Mouse (Mus musculus) heart, adult 18-20 months (tissue): ENCODE measurements around the gene Fgd1. TPM values are rescaled to one million over a fixed set of nuclear protein-coding genes. Genes with fewer than 3 reads are reported as not detected.

Experiments used
- DNase-seq, 2 experiments: peaks; one replicate each; pipeline ENCODE4 v3.0.0; 2021 to 2022; ENCODE audit warnings: mixed read lengths in 1 of 2
- long read RNA-seq, 2 experiments: library from polyadenylated mRNA; stranded (forward); transcript quantifications; one replicate each; pipeline ENCODE4 v2.0.0; 2021
- total RNA-seq, 2 experiments: library from RNA; stranded (reverse); gene quantifications; 2 replicates each; pipeline ENCODE4 v1.2.3; 2021

The Fgd1 gene
- 1 to 10 TPM; 6.2 to 7.4 TPM for total RNA-seq
- long read RNA-seq, experiment 1, full-length matches to known transcripts, result 4 of 6 reads
- long read RNA-seq, experiment 1, partial matches to known transcripts, result 0 of 6 reads
- long read RNA-seq, experiment 1, other reads (novel, unspliced or antisense), result 2 of 6 reads
- long read RNA-seq, experiment 2, full-length matches to known transcripts, result 3 of 4 reads
- long read RNA-seq, experiment 2, partial matches to known transcripts, result 0 of 4 reads
- long read RNA-seq, experiment 2, other reads (novel, unspliced or antisense), result 1 of 4 reads

- DNase-seq, result no peak
Observed at GRCm38 (mm10) chrX:151045850-151046249, at the start of gene Fgd1. Fgd1 (plus strand) TSS chrX:151046150.

DNA sequence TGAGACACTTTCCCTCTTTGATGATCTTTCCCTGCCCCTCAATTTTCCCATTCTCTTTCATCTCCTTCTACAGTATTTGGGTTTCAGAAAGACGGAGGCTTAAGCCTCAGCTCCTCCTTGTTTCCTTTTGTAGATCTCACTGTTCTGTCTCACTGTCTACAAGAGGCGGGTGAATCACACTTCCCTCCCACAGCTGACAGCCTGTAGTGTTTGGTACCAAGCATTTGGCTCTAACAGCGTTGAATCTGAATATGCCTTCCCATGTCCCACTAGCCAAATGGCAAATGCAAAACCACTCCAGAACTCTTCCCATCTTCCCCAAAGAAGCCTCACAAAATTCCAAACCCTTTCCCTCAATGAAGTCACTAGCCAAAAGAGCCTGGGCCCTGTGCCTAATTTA lies 49.2 kb upstream of the Fgd1 start:
- DNase-seq, result no peak

GRCm38 (mm10) chrX:151016938-151017877 lies 28.7 kb upstream of the Fgd1 start, which contains the start of gene Gnl3l:
Gnl3l (minus strand) TSS chrX:151017322.
- DNase-seq, result peak; percentile 88 to 94

DNA sequence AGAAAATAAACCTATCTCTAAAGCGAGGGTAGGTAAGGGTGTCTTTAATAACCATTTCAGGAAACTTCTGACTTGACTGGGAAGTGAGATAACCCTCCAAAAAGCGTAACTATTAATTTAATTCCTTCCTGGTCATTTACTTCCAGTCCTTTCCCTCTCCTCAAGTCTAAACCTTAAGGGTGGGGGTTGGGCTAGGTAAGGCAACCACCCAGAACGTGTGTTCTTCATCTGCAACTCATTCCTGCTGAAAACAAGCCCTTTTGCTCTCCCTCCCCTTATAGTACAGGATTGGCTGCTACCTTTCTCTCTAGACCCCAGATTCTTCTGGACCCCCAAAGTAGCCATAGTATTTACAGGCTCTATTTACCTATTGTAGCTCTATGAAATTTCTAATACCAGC lies 28.1 kb upstream of the Fgd1 start:
- DNase-seq, result peak in 1 of 2 experiments; percentile 1

GRCm38 (mm10) chrX:151018798-151019197 lies 27.2 kb upstream of the Fgd1 start:
- DNase-seq, result no peak

DNA sequence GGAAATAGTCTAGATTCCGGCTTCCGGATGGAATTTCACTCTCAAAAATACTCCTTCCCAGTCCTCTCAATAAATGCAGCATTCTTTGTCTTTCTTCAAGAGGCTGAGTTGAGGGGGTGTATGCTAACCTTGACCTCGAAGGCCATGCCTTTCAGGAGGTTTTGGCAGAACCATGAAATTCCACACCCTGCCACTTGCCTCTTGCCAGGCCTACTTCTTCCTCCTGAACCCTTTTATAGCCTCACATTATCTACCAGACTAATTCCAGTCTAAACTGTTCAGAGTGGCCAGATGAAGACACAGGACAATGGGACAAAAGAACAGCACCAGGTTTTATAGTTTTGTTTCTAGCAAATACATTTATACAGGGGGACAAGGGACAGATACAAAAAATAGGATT lies 14.6 kb upstream of the Fgd1 start:
- DNase-seq, result peak in 1 of 2 experiments; percentile 29

- DNase-seq, result no peak
Observed at GRCm38 (mm10) chrX:151041223-151041622, 4.7 kb upstream of the Fgd1 start.

- no peak for DNase-seq
Observed at GRCm38 (mm10) chrX:151046321-151046720, 371 bp downstream of the Fgd1 start.

DNA sequence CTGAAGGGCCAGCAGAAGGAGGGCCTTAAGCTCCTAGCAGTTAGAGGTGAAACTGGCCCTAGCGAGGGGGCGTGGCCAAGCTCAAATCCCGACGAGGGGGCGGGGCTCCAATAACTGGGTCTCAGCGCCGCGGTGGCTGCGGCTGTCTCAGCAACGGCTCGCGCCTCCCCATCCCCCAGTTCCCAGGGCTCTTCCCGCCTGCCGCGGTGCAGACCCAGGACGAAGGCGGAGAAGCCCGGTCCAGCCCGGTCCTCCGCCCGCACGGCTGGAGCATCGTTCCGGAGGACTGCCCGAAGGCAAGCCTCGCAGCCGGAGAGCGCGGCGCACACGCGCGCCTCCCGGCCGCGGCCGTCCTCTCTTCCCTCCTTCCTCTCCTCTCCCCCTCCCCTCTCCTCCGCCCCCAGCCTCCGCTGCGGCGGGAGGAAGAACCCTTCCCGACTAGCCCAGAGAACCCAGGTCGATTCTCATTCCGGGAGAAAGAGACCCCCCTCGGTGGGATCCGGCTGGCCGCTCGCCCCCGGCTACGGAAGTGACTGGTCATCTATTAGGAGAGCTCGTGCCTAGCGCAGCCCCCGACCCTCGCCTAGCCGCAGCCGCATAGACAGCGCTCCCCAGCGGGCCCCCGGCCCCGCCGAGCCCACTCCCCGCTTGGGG lies 954 bp downstream of the Fgd1 start:
- peak; percentile 87 to 89 for DNase-seq

- DNase-seq, result peak; percentile 34 to 42
Observed at GRCm38 (mm10) chrX:151047431-151048058, 1.6 kb downstream of the Fgd1 start.

DNA sequence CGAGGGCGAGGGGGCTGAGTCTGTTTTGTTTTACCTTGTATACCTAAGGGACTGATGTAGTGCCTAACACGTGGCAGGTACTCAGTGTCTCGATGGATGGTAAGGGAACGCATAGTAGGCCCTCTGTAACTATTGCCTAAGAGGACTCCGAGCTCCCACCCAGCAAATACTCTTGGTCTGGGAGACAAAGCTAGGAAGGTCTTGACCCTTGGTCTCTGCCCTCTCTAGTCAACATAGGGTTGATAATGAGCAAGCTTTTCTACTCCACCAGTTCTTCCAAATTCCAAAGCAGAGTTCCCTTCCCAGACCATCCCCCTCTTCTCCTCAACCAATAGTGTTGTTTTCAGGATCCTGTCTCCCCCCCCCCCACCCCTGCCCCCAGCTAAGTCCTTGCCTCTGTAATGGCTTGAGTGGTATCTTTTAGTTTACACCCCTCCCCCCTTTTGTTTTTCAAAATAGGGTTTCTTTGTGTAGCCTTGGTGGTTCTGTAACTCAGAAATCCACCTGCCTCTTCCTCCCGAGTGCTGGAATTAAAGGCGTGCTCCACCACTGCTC lies 3.8 kb downstream of the Fgd1 start:
- no peak for DNase-seq

- no peak for DNase-seq
Observed at GRCm38 (mm10) chrX:151050337-151050736, 4.4 kb downstream of the Fgd1 start.

GRCm38 (mm10) chrX:151054489-151054888 lies 8.5 kb downstream of the Fgd1 start:
- DNase-seq, result no peak

GRCm38 (mm10) chrX:151055559-151055958 lies 9.6 kb downstream of the Fgd1 start:
- DNase-seq, result peak; percentile 57 to 63

- DNase-seq, result peak; percentile 47 to 51
Observed at GRCm38 (mm10) chrX:151059346-151059745, 13.4 kb downstream of the Fgd1 start.

- no peak for DNase-seq
Observed at GRCm38 (mm10) chrX:151061615-151062299, 15.8 kb downstream of the Fgd1 start.

DNA sequence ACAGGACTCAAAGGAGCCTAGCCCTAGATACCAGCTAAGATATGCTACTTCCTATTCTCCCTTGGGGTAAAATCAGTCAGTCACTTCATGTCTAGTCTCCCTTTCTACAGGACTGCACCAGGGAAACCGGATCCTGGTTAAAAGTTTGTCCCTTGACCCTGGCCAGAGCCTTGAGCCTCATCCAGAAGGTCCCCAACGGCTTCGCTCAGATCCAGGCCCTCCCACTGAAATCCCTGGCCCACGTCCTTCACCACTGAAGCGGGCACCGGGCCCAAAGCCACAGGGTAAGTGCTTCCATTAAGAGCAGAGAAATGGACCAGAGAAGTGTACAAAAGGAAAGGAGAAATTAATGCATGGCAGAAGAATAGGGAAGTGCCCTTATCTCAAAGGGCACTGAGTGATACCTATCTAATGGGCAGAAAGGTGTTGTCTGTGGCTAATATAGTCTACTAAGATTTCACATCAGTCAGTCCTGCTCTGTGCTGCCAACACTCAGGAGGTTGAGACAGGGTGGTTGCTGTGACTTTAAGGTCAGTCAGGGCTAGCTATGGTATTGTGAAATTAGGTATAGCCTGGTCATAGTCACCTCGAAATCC lies 20.2 kb downstream of the Fgd1 start:
- no peak for DNase-seq

- no peak for DNase-seq
Observed at GRCm38 (mm10) chrX:151067876-151068275, 21.9 kb downstream of the Fgd1 start.

DNA sequence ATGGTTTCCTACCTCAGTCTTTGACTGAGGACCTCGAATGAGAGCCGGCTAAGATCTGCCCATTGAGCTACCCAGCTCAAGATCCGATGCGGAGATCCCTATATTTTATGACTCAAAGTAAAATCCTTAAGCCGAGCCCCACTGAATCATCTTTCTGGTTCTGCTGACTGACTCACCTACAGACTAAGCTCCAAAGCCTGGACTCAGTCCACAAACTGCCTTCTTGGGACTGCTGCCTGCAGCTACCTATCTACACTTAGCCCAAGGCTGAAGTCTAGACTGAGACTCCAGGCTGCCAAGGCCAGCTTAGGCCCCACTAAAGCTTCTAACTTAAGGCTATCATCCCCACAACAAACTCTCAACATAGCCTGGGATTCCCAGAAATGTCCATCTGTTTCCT lies 30.1 kb downstream of the Fgd1 start:
- DNase-seq, result no peak

DNA sequence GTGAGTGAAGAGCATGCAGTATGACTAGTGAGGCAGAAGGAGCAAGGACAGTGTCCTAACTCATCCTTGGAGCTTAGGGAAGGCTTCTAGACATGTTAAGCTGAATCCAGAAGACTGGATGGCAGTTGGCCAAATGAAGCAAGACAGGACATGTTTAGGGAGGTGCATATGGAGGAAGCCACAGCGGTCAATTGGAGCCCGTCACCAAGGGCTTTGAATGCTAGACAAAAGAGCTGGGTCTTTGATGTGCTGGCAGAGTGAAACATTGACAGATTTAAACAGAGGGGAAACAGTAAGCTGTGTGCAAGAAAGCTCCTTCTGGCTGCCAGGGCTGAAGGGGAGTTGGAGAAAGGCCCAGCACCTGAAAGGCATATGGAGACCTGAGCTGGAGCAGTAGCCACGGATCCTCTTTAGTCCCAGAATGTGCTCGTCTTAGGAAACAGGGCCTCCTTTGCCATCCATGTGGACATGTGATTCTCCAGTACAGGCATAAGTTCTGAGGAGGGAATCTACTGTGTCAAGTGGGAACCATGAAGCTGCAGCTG lies 31.1 kb downstream of the Fgd1 start:
- DNase-seq, result no peak

GRCm38 (mm10) chrX:151085599-151085998 lies 39.6 kb downstream of the Fgd1 start:
- DNase-seq, result no peak
